Mouse (Mus musculus): ENCODE results near the gene Chad. TPM values are rescaled to one million over a fixed set of nuclear protein-coding genes. Genes with fewer than 3 reads are reported as not detected.
A peak's percentile ranks its signal among the peaks of the same experiment; 100 is the strongest.

Gene Chad
- polyA plus RNA-seq, 1 experiment from 2014 or later, result 0.23 TPM

DNA sequence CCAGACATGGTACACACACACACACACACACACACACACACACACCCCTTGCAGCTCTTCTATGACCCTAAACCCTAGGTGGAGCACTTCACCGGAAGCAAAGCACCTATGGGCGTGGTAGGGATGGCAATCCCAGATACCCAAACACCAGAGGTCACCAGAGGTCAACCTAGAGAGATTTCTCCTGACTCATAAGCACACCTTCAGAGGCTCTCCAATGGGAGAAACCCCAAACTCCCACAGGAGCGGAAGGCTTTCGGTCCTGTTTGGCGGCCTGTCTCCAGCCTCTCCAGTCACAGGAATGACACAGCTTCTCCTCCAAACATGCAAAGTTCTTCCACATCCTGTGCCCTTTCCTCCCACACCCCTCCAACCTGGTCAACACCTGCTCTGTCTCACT lies 18.5 kb upstream of the Chad start:
- no peak for ATAC-seq (replicated peaks; ENCODE audit: low FRiP score)
- no peak overlapping the region for H3K4me3 ChIP-seq (replicated peaks)
- H3K9ac ChIP-seq, result no peak overlapping the region
- H3K27me3 ChIP-seq, result no peaks in the 10 kb centered on the region
- WGBS, result 94% methylated on average over 5 of the region's 5 CpGs
- H3K27ac ChIP-seq, result no peak overlapping the region
- H3K9me3 ChIP-seq (replicated peaks), result no peaks in the 10 kb centered on the region
- H3K36me3 ChIP-seq, result 0 out of 2 replicates have a peak, but pooled peaks cover 4% of the 10 kb centered on the region
- no peak overlapping the region for H3K4me2 ChIP-seq
- peaks cover 39% of the 10 kb centered on the region for H3K4me1 ChIP-seq

DNA sequence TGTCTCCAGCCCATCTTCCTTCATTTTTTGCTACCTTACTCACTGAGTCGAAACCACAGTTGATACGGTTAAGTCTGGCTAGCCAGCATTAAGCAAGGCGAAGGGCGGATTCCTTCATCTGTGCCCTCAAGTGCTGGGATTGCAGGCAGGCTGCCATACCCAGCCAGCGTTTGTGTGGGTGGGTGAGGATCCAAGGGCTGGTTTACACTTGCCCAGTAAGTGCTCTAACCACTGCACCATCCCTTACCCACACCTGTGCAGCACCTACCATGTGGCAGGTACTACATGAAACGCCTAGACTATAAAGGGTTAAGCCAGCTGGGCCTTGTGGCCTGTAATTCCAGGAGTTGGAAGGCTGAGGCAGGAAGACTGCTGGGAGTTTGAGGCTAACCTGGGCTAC lies 17.6 kb upstream of the Chad start:
- Histone ChIP-seq H3K4me2 (no peak overlapping the region), H3K9ac (no peak overlapping the region), H3K27me3 (no peaks in the 10 kb centered on the region), H3K4me1 (peaks cover 39% of the 10 kb centered on the region), H3K36me3 (0 out of 2 replicates have a peak, but pooled peaks cover 4% of the 10 kb centered on the region), H3K27ac (no peak overlapping the region), H3K9me3 (replicated peaks) (no peaks in the 10 kb centered on the region), H3K4me3 (replicated peaks) (no peak overlapping the region)
- 91% methylated on average over 6 of the region's 6 CpGs for WGBS
- no peak for ATAC-seq (replicated peaks; ENCODE audit: low FRiP score)

DNA sequence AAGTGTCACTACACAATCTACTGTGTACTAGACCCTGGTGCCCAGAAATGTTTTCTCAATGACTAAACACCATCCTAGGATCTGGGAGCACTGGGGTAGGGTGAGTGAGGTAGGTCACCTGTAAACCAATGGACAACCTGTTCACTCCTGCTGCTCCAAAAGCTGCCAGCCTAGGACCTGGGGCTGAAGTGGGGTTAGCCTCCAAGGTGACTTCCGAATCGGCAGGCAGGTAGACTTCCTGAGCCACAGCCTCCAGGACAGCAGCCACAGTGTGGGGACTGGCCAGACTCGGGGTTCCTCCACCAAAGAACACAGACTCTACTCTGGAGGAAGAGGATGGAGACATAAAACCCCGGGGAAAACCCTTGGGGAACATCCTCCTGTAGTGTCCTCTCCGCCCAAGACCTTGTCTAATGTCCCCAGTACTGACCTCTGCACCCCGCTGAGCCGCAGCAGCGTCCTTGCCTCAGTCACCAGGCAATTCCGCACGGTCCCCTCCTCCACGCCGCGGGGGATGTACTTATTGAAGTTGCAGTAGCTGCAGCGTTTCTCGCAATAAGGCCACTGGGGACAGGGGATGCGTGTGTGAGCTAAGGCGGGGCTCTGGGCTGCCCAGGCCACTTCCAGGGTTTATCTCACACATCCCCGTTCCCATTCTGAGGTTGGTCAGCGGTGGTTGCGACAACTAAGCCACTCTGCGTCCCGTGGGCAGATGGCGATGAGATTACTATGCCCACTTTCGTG lies 16.6 kb upstream of the Chad start:
- H3K9me3 ChIP-seq (replicated peaks), result no peaks in the 10 kb centered on the region
- peak overlapping the region; percentile 64 for H3K4me3 ChIP-seq (replicated peaks)
- peaks cover 39% of the 10 kb centered on the region for H3K4me1 ChIP-seq
- H3K4me2 ChIP-seq, result peak overlapping the region; percentile 78
- WGBS, result 9% methylated on average over 24 of the region's 24 CpGs
- H3K27ac ChIP-seq, result peak overlapping the region; percentile 92; the same call in 1 of the 2 replicates
- H3K9ac ChIP-seq, result peak overlapping the region; percentile 63
- no peaks in the 10 kb centered on the region for H3K27me3 ChIP-seq
- peak; percentile 19 for ATAC-seq (replicated peaks; ENCODE audit: low FRiP score)
- 0 out of 2 replicates have a peak, but pooled peaks cover under 1% of the 10 kb centered on the region for H3K36me3 ChIP-seq

DNA sequence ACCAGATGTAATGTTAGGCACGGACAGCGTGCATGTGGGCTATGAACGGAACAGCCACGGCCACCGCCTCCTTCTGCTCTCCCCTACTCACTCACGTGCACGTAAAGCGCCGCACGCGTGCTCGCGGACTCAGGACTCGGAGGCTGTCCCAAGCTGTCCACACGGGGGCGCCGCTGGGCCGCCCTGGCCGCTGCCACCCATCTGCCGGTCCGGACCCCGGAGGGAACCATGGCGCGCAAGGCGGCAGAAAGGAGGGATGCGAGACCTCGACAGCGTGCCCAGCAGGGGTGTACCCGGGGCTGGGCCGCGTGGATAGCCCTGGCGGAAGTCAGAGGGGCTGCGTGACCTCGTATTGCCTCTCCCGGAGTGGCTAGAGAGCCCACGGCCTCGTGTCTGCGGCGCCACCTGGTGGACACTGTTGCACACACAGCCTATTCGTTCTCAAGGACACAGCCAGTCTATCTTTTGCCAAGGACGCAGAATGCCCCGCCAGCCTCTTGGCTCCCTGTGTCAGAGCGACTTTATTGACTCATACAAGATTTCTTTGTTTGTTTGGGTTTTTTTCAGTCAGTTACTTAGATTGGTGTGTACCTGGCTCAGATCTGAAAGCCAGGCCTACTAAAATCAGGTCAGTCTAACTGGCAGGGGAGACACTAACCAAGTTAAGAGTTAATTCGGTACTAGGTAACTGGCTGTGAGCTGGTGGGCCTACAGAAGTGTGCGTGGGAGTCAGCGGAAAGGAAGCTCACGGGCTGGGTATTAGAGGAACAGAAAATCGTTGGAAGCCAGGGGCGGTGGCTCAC lies 15.8 kb upstream of the Chad start, which contains the start of gene Rsad1:
Gene Rsad1 (minus strand): TSS at position 368 of the 803 bp plus-strand sequence.
- no peaks in the 10 kb centered on the region for H3K36me3 ChIP-seq
- peak within 1 kb of the TSS; percentile 78 for H3K4me2 ChIP-seq
- WGBS, result 3% methylated on average over 49 of the region's 49 CpGs
- peaks cover 34% of the 10 kb centered on the region for H3K4me1 ChIP-seq
- peak; percentile 91 for ATAC-seq (replicated peaks; ENCODE audit: low FRiP score)
- H3K9me3 ChIP-seq (replicated peaks), result no peaks in the 10 kb centered on the region
- H3K9ac ChIP-seq, result peak within 1 kb of the TSS; percentile 63
- peak within 1 kb of the TSS; percentile 64 for H3K4me3 ChIP-seq (replicated peaks)
- no peaks in the 10 kb centered on the region for H3K27me3 ChIP-seq
- peak within 1 kb of the TSS; percentile 92 for H3K27ac ChIP-seq

DNA sequence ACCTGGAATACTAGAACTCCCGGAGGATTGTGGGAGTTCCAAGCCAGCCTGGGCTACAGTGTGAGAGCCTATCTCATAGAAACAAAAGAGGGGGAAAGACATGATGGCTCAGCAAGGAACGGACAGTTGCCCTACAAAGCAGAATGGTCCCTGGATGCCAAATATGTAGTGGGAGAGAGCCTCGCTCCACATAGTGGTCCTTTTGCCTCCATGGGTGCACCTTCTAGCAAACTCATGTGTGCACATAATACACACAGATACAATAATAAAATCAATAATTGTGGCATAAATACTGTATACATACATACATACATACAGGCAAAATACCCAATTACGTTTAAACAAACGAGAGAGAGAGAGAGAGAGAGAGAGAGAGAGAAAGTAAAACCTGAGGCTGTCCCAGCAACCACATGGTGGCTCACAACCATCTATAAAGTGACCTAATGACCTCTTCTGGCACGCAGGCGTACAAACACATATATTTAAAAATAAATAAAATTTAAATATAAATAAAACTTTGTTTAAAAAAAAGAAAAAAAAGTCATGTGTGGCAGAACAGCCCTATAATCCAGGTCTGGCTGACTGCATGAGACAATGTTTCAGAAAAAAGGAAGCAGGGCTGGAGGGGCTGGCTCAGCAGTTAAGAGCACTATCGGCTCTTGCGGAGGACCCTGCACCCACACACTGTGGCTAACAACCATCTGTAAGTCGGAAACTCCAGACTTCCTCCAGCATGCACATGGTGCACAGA lies 15.0 kb upstream of the Chad start:
- Histone ChIP-seq H3K27me3 (no peaks in the 10 kb centered on the region), H3K4me3 (replicated peaks) (no peak overlapping the region), H3K9ac (no peak overlapping the region), H3K4me1 (peaks cover 27% of the 10 kb centered on the region), H3K27ac (peak overlapping the region; percentile 92; the same call in 1 of the 2 replicates), H3K36me3 (no peaks in the 10 kb centered on the region), H3K9me3 (replicated peaks) (no peaks in the 10 kb centered on the region), H3K4me2 (peak overlapping the region; percentile 78; the same call in 1 of the 2 replicates)
- WGBS, result 70% methylated on average over 10 of the region's 10 CpGs
- no peak for ATAC-seq (replicated peaks; ENCODE audit: low FRiP score)

DNA sequence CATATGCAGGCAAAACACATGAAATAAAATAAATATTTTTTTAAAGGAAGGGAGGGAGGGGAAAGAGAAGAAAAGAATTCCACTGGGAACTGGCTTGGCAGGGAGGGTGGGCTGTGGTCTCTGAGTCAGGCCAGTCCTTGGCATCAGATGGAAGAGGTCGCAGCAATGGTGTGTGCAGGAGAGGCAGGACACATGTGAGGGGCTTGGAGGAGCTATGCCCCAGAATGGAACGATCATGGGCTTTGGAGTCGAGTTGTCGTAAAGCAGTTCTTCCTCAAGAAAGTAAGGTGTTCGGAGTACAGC lies 14.5 kb upstream of the Chad start:
- Histone ChIP-seq H3K36me3 (peaks cover 4% of the 10 kb centered on the region; the same call in 1 of the 2 replicates), H3K27me3 (no peaks in the 10 kb centered on the region), H3K4me1 (peaks cover 26% of the 10 kb centered on the region), H3K9ac (no peak overlapping the region), H3K27ac (no peak overlapping the region), H3K4me2 (no peak overlapping the region), H3K4me3 (replicated peaks) (no peak overlapping the region), H3K9me3 (replicated peaks) (no peaks in the 10 kb centered on the region)
- no peak for ATAC-seq (replicated peaks; ENCODE audit: low FRiP score)
- WGBS, result 76% methylated on average over 5 of the region's 5 CpGs

- H3K4me2 ChIP-seq, result no peak overlapping the region
- no peak overlapping the region for H3K4me3 ChIP-seq (replicated peaks)
- 0 out of 2 replicates have a peak overlapping the region, but pooled peaks have one; percentile 3 for H3K27ac ChIP-seq
- peaks cover 20% of the 10 kb centered on the region for H3K36me3 ChIP-seq
- H3K4me1 ChIP-seq, result peaks cover 4% of the 10 kb centered on the region; the same call in 1 of the 2 replicates
- WGBS, result 58% methylated on average over 3 of the region's 3 CpGs
- no peak overlapping the region for H3K9ac ChIP-seq
- no peaks in the 10 kb centered on the region for H3K9me3 ChIP-seq (replicated peaks)
- H3K27me3 ChIP-seq, result no peaks in the 10 kb centered on the region
- ATAC-seq (replicated peaks; ENCODE audit: low FRiP score), result 0 out of 2 replicates have a peak, but pooled peaks have one; percentile 36
Measured at GRCm38 (mm10) chr11:94558226-94558625, 6.6 kb upstream of the Chad start.

GRCm38 (mm10) chr11:94563383-94563782 lies 1.5 kb upstream of the Chad start:
- no peaks in the 10 kb centered on the region for H3K9me3 ChIP-seq (replicated peaks)
- no peak overlapping the region for H3K9ac ChIP-seq
- H3K27ac ChIP-seq, result no peak overlapping the region
- peaks cover 12% of the 10 kb centered on the region; the same call in 1 of the 2 replicates for H3K27me3 ChIP-seq
- ATAC-seq (replicated peaks; ENCODE audit: low FRiP score), result no peak
- H3K4me3 ChIP-seq (replicated peaks), result no peak overlapping the region
- H3K4me1 ChIP-seq, result peaks cover 16% of the 10 kb centered on the region
- no peak overlapping the region for H3K4me2 ChIP-seq
- 96% methylated on average over 5 of the region's 5 CpGs for WGBS
- peaks cover 14% of the 10 kb centered on the region for H3K36me3 ChIP-seq

- peak overlapping the region; percentile 9; the same call in 1 of the 2 replicates for H3K9ac ChIP-seq
Measured at GRCm38 (mm10) chr11:94563821-94564220, 1.0 kb upstream of the Chad start.

GRCm38 (mm10) chr11:94565151-94565479 lies 268 bp downstream of the Chad start:
- peaks cover 12% of the 10 kb centered on the region; the same call in 1 of the 2 replicates for H3K27me3 ChIP-seq
- peaks cover 16% of the 10 kb centered on the region for H3K4me1 ChIP-seq
- no peak overlapping the region for H3K27ac ChIP-seq
- peak overlapping the region; percentile 50 for H3K4me2 ChIP-seq
- peaks cover 18% of the 10 kb centered on the region for H3K36me3 ChIP-seq
- H3K9me3 ChIP-seq (replicated peaks), result no peaks in the 10 kb centered on the region
- no peak for ATAC-seq (replicated peaks; ENCODE audit: low FRiP score)
- peak overlapping the region; percentile 24 for H3K4me3 ChIP-seq (replicated peaks)
- 25% methylated on average over 16 of the region's 16 CpGs for WGBS
- no peak overlapping the region for H3K9ac ChIP-seq

More at GRCm38 (mm10) chr11:94563821-94564220, 1.0 kb upstream of the Chad start:
- 56% methylated on average over 5 of the region's 5 CpGs for WGBS
- ATAC-seq (replicated peaks; ENCODE audit: low FRiP score), result peak; percentile 49; the same call in 1 of the 2 replicates
- Histone ChIP-seq H3K4me1 (peaks cover 16% of the 10 kb centered on the region), H3K36me3 (peaks cover 13% of the 10 kb centered on the region), H3K9me3 (replicated peaks) (no peaks in the 10 kb centered on the region), H3K4me3 (replicated peaks) (no peak overlapping the region), H3K27ac (no peak overlapping the region), H3K27me3 (peaks cover 12% of the 10 kb centered on the region; the same call in 1 of the 2 replicates), H3K4me2 (peak overlapping the region; percentile 50)

- Histone ChIP-seq H3K4me3 (replicated peaks) (no peak overlapping the region), H3K27ac (no peak overlapping the region), H3K9me3 (replicated peaks) (no peaks in the 10 kb centered on the region), H3K36me3 (peaks cover 25% of the 10 kb centered on the region), H3K4me1 (peaks cover 22% of the 10 kb centered on the region), H3K27me3 (peaks cover 12% of the 10 kb centered on the region; the same call in 1 of the 2 replicates), H3K9ac (no peak overlapping the region), H3K4me2 (no peak overlapping the region)
- ATAC-seq (replicated peaks; ENCODE audit: low FRiP score), result no peak
- 67% methylated on average over 6 of the region's 6 CpGs for WGBS
Measured at GRCm38 (mm10) chr11:94566534-94566933, 1.7 kb downstream of the Chad start.

All from kidney, embryonic 15.5 days (tissue).